Comparison of ENCODE assay signal across 7 mouse cellular contexts in the genomic region with DNA sequence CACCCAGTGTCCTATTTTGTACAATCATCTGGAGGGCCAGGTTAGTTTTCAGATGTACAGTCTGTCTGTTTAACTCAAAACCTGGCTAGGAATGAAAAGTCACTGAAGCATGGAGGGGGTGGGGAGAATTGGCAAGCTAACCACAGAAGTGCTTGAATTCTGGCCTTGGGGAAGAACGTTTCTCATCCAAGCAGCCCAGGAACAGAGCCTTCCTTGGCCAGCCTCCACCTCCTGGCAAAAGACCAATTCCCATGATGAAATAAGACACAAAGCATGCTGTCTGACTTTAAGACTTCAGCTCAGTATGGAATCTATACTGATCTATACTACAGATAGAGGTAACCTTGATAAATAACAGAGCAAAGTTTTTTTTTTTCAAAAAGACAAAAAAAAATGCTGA.
DNase-seq lines count a peak whose midpoint lies in the region; ATAC-seq lines count a peak whose summit lies in the region.

No protein-coding gene starts in this region.

- no peaks in the 10 kb centered on the region for H3K4me1 ChIP-seq in midbrain, embryonic 11.5 days (ENCODE audit: control insufficient read depth, insufficient read depth, low read length)
- peaks cover 13% of the 10 kb centered on the region for H3K4me1 ChIP-seq in midbrain, embryonic 10.5 days

- no peaks in the 10 kb centered on the region for H3K27me3 ChIP-seq in midbrain, embryonic 11.5 days (ENCODE audit: control insufficient read depth, insufficient read depth, low read length)
- H3K27me3 ChIP-seq in midbrain, embryonic 10.5 days (ENCODE audit: low read depth, poor library complexity, severe bottlenecking), result no peaks in the 10 kb centered on the region

- peak; percentile 19 for DNase-seq in midbrain, embryonic 11.5 days (ENCODE audit: low spot score, missing footprints)
- DNase-seq in midbrain, embryonic 10.5 days (ENCODE audit: low spot score), result no peak
- peak; percentile 53 for DNase-seq in cerebellum, adult 11-12 months
- DNase-seq in frontal cortex, postnatal 36 days (ENCODE audit: low spot score in 2 of 2), result peak; percentile 61 to 64
- peak; percentile 68 to 69 for DNase-seq in layer of hippocampus, postnatal 10 days (ENCODE audit: low spot score in 2 of 2)
- DNase-seq in right cerebral cortex, postnatal 14 days, result peak; percentile 54
- no peak for DNase-seq in spleen, adult 18-20 months

- no peaks in the 10 kb centered on the region for H3K9me3 ChIP-seq in midbrain, embryonic 11.5 days (ENCODE audit: control insufficient read depth, low read length)
- no peaks in the 10 kb centered on the region for H3K9me3 ChIP-seq in midbrain, embryonic 10.5 days (replicated peaks)

- no peak overlapping the region for H3K9ac ChIP-seq in midbrain, embryonic 11.5 days (ENCODE audit: low read length)

- 51% methylated on average over 1 of the region's 1 CpGs for WGBS in midbrain, embryonic 11.5 days
- 71% methylated on average over 1 of the region's 1 CpGs for WGBS in midbrain, embryonic 10.5 days

- H3K4me3 ChIP-seq in midbrain, embryonic 11.5 days (ENCODE audit: low read depth, low read length), result no peak overlapping the region
- no peak overlapping the region for H3K4me3 ChIP-seq in midbrain, embryonic 10.5 days

- no peak overlapping the region for H3K27ac ChIP-seq in midbrain, embryonic 11.5 days (ENCODE audit: low read depth, low read length)
- H3K27ac ChIP-seq in midbrain, embryonic 10.5 days (replicated peaks), result no peak overlapping the region

- ATAC-seq in midbrain, embryonic 11.5 days (ENCODE audit: low FRiP score), result no peak

- H3K36me3 ChIP-seq in midbrain, embryonic 11.5 days (ENCODE audit: control insufficient read depth, insufficient read depth, low read length), result no peaks in the 10 kb centered on the region
- H3K36me3 ChIP-seq in midbrain, embryonic 10.5 days, result no peaks in the 10 kb centered on the region

- H3K4me2 ChIP-seq in midbrain, embryonic 11.5 days, result no peak overlapping the region

Comparison
In these comparisons a context has a peak if more than half of its experiments do, and no peak if none do; other contexts are left out.
1. DNase-seq: peak in midbrain, embryonic 11.5 days (single experiment), cerebellum, adult 11-12 months (single experiment), frontal cortex, postnatal 36 days (2 of 2), layer of hippocampus, postnatal 10 days (2 of 2) and right cerebral cortex, postnatal 14 days (single experiment); none in midbrain, embryonic 10.5 days (single experiment) and spleen, adult 18-20 months (0 of 2).